Mouse (Mus musculus): ENCODE measurements at regions not wholly inside any gene's neighbourhood (a gene's known extent, or its start where the extent isn't known, plus 50 kb on each side); places are given as distances from the start of the nearest gene placed in this dataset.

DNA sequence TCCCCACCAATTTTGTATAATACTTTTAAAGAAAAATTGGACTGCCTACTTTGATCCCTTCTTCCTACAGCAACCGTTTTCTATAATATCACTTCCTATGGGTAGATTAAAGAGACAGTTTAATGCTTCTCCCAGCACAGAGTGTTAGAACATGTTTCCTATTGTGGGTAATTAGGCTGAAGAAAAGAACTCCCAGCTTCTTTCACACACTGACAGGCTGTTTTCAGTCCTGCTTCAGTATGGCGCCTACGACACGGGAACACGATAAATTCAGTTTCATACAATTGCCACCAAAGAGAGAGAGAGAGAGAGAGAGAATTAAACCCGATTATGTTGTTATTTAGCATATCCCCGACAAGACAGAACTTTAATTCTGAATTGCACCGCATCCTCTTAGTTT is 644.5 kb upstream of the Gm19410 start:
- TF ChIP-seq POLR2A (IDR thresholded peaks at IDR 0.05; ENCODE audit: borderline replicate concordance, control insufficient read depth, low read depth, low read length) (no peak), CTCF (IDR thresholded peaks at IDR 0.05; ENCODE audit: control insufficient read depth, insufficient read depth, low read length) (no peak)

Data from bone marrow, adult 2 months (tissue).